Mouse (Mus musculus): ENCODE data around the gene Cttnbp2nl. TPM values are rescaled to one million over a fixed set of nuclear protein-coding genes. Genes with fewer than 3 reads are reported as not detected.

Cttnbp2nl gene
- total and polyA plus RNA-seq, 3 experiments: 0.02 to 0.11 TPM; not detected in 1

DNA sequence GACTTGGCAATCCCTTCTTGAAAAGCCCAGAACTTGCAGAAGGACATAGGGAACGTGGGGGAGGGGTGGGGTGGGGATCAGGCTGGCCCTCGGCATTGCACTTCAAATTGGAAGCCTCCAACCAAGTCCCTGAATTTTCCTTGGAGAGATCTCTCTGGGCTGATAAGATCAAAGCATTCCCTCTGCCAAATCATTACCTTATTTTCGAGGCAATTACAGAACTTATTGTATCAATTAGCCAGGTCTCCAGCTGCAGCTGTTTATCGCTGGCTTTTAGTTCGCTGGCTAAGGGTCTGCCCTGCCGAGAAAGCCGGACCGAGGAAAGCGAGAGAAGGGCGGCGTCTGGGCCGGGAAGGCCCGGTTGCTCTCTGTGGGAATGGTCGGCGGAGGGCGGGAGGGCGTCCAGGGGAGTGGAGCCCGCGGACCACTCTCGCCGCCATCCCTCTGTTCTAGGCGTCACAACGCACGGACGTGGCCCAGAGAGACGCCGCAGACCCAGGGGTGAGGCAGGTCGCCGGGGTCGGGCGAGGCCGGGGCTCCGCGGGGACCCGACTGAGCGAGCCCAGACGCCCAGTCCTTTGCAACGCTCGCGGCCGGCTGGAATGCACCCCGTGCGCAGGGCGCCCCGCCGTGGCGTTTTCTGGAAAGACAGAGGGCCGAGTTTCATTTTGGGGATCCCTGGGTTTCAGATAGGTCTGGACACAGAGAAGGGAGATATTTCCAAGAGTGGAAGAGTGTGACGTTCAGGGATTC, 85.2 kb downstream of the Cttnbp2nl start:
- DNase-seq (ENCODE audit: low spot score): no peak
- H3K36me3 ChIP-seq (replicated peaks): no peaks in the 10 kb centered on the region
- TF ChIP-seq GATA2 (IDR thresholded peaks at IDR 0.05; ENCODE audit: borderline replicate concordance, low read depth, low read length) (no peak), POLR2AphosphoS5 (IDR thresholded peaks at IDR 0.05; ENCODE audit: insufficient replicate concordance, low read depth, low read length) (no peak), TAL1 (conservative IDR thresholded peaks at IDR 0.05; ENCODE audit: low read depth, low read length) (no peak), CTCF (IDR thresholded peaks at IDR 0.05; ENCODE audit: low read depth, low read length) (no peak), GATA1 (IDR thresholded peaks at IDR 0.05; ENCODE audit: borderline replicate concordance, low read length) (no peak)
- H3K4me3 ChIP-seq (ENCODE audit: low read depth, low read length): no peak overlapping the region; the same call in 1 of the 2 replicates
- H3K4me1 ChIP-seq (ENCODE audit: insufficient read depth, low read depth, low read length): peaks cover 11% of the 10 kb centered on the region
- no peak for ATAC-seq (ENCODE audit: extremely low read depth, insufficient number of reproducible peaks, low FRiP score, poor library complexity, severe bottlenecking)
- H3K27me3 ChIP-seq (ENCODE audit: insufficient read depth, low read length): peaks cover 19% of the 10 kb centered on the region; the same call in 1 of the 2 replicates
- no peaks in the 10 kb centered on the region for H3K9me3 ChIP-seq (replicated peaks)

- H3K4me1 ChIP-seq (ENCODE audit: insufficient read depth, low read depth, low read length): peaks cover 11% of the 10 kb centered on the region
- DNase-seq (ENCODE audit: low spot score) (no peak), ATAC-seq (ENCODE audit: extremely low read depth, insufficient number of reproducible peaks, low FRiP score, poor library complexity, severe bottlenecking) (no peak)
- peaks cover 2% of the 10 kb centered on the region; the same call in 1 of the 2 replicates for H3K9me3 ChIP-seq (replicated peaks)
- H3K4me3 ChIP-seq (ENCODE audit: low read depth, low read length): no peak overlapping the region
- TF ChIP-seq TAL1 (conservative IDR thresholded peaks at IDR 0.05; ENCODE audit: low read depth, low read length) (no peak), GATA2 (IDR thresholded peaks at IDR 0.05; ENCODE audit: borderline replicate concordance, low read depth, low read length) (no peak), GATA1 (IDR thresholded peaks at IDR 0.05; ENCODE audit: borderline replicate concordance, low read length) (no peak), CTCF (IDR thresholded peaks at IDR 0.05; ENCODE audit: low read depth, low read length) (no peak)
- H3K27me3 ChIP-seq (ENCODE audit: insufficient read depth, low read length): peaks cover 31% of the 10 kb centered on the region; the same call in 1 of the 2 replicates
- no peaks in the 10 kb centered on the region for H3K36me3 ChIP-seq (replicated peaks)
These were observed 86.9 kb downstream of the Cttnbp2nl start for GRCm38 (mm10) chr3:104965991-104966554.

GRCm38 (mm10) chr3:104965070-104965855, 87.7 kb downstream of the Cttnbp2nl start:
- TF ChIP-seq CTCF (IDR thresholded peaks at IDR 0.05; ENCODE audit: low read depth, low read length) (no peak), TAL1 (conservative IDR thresholded peaks at IDR 0.05; ENCODE audit: low read depth, low read length) (no peak), GATA1 (IDR thresholded peaks at IDR 0.05; ENCODE audit: borderline replicate concordance, low read length) (no peak), GATA2 (IDR thresholded peaks at IDR 0.05; ENCODE audit: borderline replicate concordance, low read depth, low read length) (no peak), POLR2AphosphoS5 (IDR thresholded peaks at IDR 0.05; ENCODE audit: insufficient replicate concordance, low read depth, low read length) (no peak)
- Histone ChIP-seq H3K4me1 (ENCODE audit: insufficient read depth, low read depth, low read length) (peaks cover 11% of the 10 kb centered on the region), H3K9me3 (replicated peaks) (peaks cover 2% of the 10 kb centered on the region; the same call in 1 of the 2 replicates), H3K4me3 (ENCODE audit: low read depth, low read length) (no peak overlapping the region), H3K36me3 (replicated peaks) (no peaks in the 10 kb centered on the region), H3K27me3 (ENCODE audit: insufficient read depth, low read length) (peaks cover 38% of the 10 kb centered on the region; the same call in 1 of the 2 replicates)
- DNase-seq (ENCODE audit: low spot score) (no peak), ATAC-seq (ENCODE audit: extremely low read depth, insufficient number of reproducible peaks, low FRiP score, poor library complexity, severe bottlenecking) (no peak)

DNA sequence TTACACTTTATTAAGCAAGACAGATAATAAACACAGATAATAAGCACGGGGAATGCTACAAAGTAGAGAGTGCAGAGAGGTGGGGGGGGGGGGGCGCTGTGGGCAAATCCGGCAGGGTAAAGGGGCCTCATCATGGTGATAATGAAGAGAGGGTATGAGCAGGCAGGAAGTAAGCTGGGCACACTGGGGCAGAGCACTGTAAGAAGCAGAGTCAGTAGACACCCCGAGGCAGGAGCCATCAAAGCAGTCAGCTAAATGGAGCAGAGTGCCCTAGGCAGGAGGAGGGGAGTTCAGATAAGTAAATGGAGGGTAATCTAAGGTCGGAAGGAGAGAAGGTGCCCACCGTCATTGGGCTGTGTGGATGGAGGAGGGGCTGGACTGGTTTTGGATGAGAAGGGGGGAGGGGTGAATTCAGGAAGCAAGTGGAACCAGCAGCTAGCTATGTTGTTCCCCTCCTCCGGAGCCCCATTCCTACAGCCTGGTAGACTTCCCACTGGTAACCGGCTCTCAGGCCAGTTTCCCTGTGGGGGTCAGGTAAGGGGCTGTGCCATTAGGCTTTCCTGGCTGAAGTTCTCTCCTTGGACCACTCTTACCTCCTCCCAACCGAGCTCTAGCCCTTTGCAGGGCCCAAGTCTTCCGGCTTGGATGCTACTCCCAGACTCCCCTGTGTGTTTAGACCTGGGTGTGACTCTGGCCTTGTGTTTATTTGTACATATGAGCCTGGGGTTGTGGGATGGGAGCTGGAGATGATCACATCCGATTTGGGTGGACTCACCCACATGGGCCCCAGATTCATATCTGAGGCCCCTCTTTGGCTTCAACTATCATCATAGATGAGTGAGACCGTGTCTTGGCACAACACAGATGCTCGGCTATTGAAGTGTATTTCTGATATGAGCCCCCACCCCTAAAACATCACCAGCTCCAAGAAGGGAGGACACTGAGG, 89.3 kb downstream of the Cttnbp2nl start:
- peaks cover 2% of the 10 kb centered on the region; the same call in 1 of the 2 replicates for H3K9me3 ChIP-seq (replicated peaks)
- DNase-seq (ENCODE audit: low spot score) (no peak), ATAC-seq (ENCODE audit: extremely low read depth, insufficient number of reproducible peaks, low FRiP score, poor library complexity, severe bottlenecking) (no peak)
- no peak overlapping the region for H3K4me3 ChIP-seq (ENCODE audit: low read depth, low read length)
- H3K4me1 ChIP-seq (ENCODE audit: insufficient read depth, low read depth, low read length): peaks cover 11% of the 10 kb centered on the region
- TF ChIP-seq CTCF (IDR thresholded peaks at IDR 0.05; ENCODE audit: low read depth, low read length) (no peak), GATA2 (IDR thresholded peaks at IDR 0.05; ENCODE audit: borderline replicate concordance, low read depth, low read length) (no peak), POLR2AphosphoS5 (IDR thresholded peaks at IDR 0.05; ENCODE audit: insufficient replicate concordance, low read depth, low read length) (no peak), GATA1 (IDR thresholded peaks at IDR 0.05; ENCODE audit: borderline replicate concordance, low read length) (no peak), TAL1 (conservative IDR thresholded peaks at IDR 0.05; ENCODE audit: low read depth, low read length) (no peak)
- H3K36me3 ChIP-seq (replicated peaks): no peaks in the 10 kb centered on the region
- peaks cover 48% of the 10 kb centered on the region; the same call in 1 of the 2 replicates for H3K27me3 ChIP-seq (ENCODE audit: insufficient read depth, low read length)

- Histone ChIP-seq H3K36me3 (replicated peaks) (no peaks in the 10 kb centered on the region), H3K9me3 (replicated peaks) (peaks cover 2% of the 10 kb centered on the region; the same call in 1 of the 2 replicates), H3K4me1 (ENCODE audit: insufficient read depth, low read depth, low read length) (peaks cover 8% of the 10 kb centered on the region), H3K4me3 (ENCODE audit: low read depth, low read length) (no peak overlapping the region), H3K27me3 (ENCODE audit: insufficient read depth, low read length) (peaks cover 48% of the 10 kb centered on the region; the same call in 1 of the 2 replicates)
- no peak for DNase-seq (ENCODE audit: low spot score)
- TF ChIP-seq CTCF (IDR thresholded peaks at IDR 0.05; ENCODE audit: low read depth, low read length) (no peak), TAL1 (conservative IDR thresholded peaks at IDR 0.05; ENCODE audit: low read depth, low read length) (no peak), POLR2AphosphoS5 (IDR thresholded peaks at IDR 0.05; ENCODE audit: insufficient replicate concordance, low read depth, low read length) (no peak), GATA2 (IDR thresholded peaks at IDR 0.05; ENCODE audit: borderline replicate concordance, low read depth, low read length) (no peak)
- no peak for ATAC-seq (ENCODE audit: extremely low read depth, insufficient number of reproducible peaks, low FRiP score, poor library complexity, severe bottlenecking)
These were observed 90.1 kb downstream of the Cttnbp2nl start for GRCm38 (mm10) chr3:104962866-104963265.
